Mouse (Mus musculus): ENCODE results near the gene Tbcel. TPM values are rescaled to one million over a fixed set of nuclear protein-coding genes. Genes with fewer than 3 reads are reported as not detected.

Tbcel gene
- polyA plus RNA-seq, 1 experiment from 2014 or later: 4.9 TPM

DNA sequence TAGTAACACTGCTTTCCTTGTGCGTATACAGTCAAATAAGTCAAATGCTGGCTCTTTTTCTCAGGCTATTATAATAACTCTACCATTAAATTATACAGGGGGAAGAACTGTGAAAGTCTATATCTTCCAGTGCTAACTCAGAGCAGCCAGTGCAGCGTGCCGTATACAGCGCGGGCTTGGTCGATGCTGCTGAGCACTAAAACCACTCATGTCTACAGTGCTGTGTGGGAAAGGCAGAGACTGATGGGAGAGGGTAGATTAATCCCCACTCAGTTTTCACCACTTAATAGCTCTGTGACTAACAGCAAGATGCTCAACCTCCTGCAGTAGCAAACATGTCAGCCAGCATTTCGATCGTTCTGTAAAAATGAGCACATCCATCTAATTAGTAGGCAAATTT is 53.2 kb downstream of the Tbcel start:
- no peak overlapping the region for H3K27ac ChIP-seq (replicated peaks; ENCODE audit: low read depth, low read length)
- ATAC-seq (ENCODE audit: insufficient number of reproducible peaks, low FRiP score, low TSS enrichment, low read depth) (no peak), DNase-seq (ENCODE audit: low spot score) (no peak)
- peaks cover 7% of the 10 kb centered on the region; the same call in 1 of the 2 replicates for H3K36me3 ChIP-seq (ENCODE audit: control insufficient read depth, insufficient read depth, low read length)
- no peak overlapping the region for H3K4me3 ChIP-seq (ENCODE audit: low read depth, low read length)
- no peaks in the 10 kb centered on the region for H3K9me3 ChIP-seq (ENCODE audit: control insufficient read depth, low read length)
- no peak overlapping the region for H3K9ac ChIP-seq (ENCODE audit: low read length)
- H3K4me1 ChIP-seq (ENCODE audit: control insufficient read depth, insufficient read depth, low read length): no peaks in the 10 kb centered on the region
- H3K27me3 ChIP-seq (ENCODE audit: control insufficient read depth, insufficient read depth, low read length): no peaks in the 10 kb centered on the region
- WGBS: 97% methylated on average over 8 of the region's 8 CpGs
- no peak overlapping the region for H3K4me2 ChIP-seq (ENCODE audit: low read depth, severe bottlenecking)

DNA sequence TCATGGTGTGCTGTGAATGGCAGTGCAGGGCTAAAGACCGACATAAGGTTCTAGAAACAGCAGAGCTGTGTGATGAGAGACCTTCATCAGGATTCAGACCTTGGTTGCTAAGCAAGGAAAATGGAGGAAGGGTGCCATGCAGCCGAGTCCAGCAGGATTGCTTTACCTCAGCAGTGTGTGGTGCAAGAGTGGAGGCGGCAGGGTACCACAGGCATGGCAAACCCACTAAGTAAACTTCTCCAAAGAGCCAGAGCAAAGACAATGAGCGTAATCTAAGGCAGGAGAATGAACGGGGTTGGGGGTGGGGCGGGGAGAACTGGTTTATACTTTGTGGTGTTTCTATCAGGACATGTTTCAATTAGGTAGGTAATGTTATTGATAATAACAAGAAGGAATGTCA is 58.6 kb downstream of the Tbcel start:
- DNase-seq (ENCODE audit: low spot score): no peak
- peaks cover 9% of the 10 kb centered on the region; the same call in 1 of the 2 replicates for H3K36me3 ChIP-seq (ENCODE audit: control insufficient read depth, insufficient read depth, low read length)
- no peak for ATAC-seq (ENCODE audit: insufficient number of reproducible peaks, low FRiP score, low TSS enrichment, low read depth)
- WGBS: 95% methylated on average over 6 of the region's 6 CpGs
- no peaks in the 10 kb centered on the region for H3K27me3 ChIP-seq (ENCODE audit: control insufficient read depth, insufficient read depth, low read length)
- no peak overlapping the region for H3K4me3 ChIP-seq (ENCODE audit: low read depth, low read length)
- no peak overlapping the region for H3K4me2 ChIP-seq (ENCODE audit: low read depth, severe bottlenecking)
- no peak overlapping the region for H3K9ac ChIP-seq (ENCODE audit: low read length)
- H3K27ac ChIP-seq (replicated peaks; ENCODE audit: low read depth, low read length): no peak overlapping the region
- H3K9me3 ChIP-seq (ENCODE audit: control insufficient read depth, low read length): no peaks in the 10 kb centered on the region
- no peaks in the 10 kb centered on the region for H3K4me1 ChIP-seq (ENCODE audit: control insufficient read depth, insufficient read depth, low read length)

DNA sequence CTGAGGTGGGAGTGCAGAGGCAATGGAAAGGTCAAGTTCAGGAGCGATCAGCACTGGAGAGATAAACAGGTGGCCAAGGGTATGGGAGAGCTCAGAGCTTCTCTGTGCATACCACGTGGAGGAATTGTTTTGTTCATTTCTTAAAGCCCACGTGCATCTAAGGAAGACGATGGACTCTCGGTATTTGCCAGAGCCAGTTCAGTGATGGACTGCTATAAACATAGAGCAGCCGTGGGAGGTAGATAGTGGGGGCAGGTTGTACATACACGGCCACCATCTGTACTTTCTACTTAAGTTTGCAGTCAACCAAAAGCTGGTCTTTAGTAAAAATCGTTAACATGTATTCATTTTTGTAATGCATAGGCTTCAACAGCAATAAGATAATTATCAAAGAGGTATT is 65.5 kb downstream of the Tbcel start:
- Histone ChIP-seq H3K9ac (ENCODE audit: low read length) (no peak overlapping the region), H3K27ac (replicated peaks; ENCODE audit: low read depth, low read length) (no peak overlapping the region), H3K27me3 (ENCODE audit: control insufficient read depth, insufficient read depth, low read length) (no peaks in the 10 kb centered on the region), H3K4me1 (ENCODE audit: control insufficient read depth, insufficient read depth, low read length) (no peaks in the 10 kb centered on the region), H3K36me3 (ENCODE audit: control insufficient read depth, insufficient read depth, low read length) (peaks cover 17% of the 10 kb centered on the region; the same call in 1 of the 2 replicates), H3K9me3 (ENCODE audit: control insufficient read depth, low read length) (no peaks in the 10 kb centered on the region), H3K4me3 (ENCODE audit: low read depth, low read length) (no peak overlapping the region), H3K4me2 (ENCODE audit: low read depth, severe bottlenecking) (no peak overlapping the region)
- 95% methylated on average over 8 of the region's 8 CpGs for WGBS
- DNase-seq (ENCODE audit: low spot score) (no peak), ATAC-seq (ENCODE audit: insufficient number of reproducible peaks, low FRiP score, low TSS enrichment, low read depth) (no peak)

DNA sequence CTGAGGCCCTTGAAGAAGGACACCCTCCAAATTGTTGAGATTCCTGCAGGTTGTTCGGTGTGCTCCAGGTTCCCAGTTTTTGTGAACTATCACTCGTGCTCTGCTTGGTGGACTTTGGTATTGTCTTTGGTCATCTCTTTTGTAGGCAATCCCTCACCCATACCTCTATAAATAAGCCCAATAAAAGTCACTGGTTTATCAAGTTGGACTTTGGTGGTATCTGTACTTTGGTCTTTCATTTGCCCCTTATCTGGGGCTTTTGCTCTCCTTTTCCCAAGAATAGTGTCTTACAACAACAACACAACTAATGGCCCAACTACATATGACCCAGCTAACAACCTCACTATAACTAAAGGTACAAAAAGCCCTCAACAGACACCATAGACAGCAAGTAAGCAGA is 66.4 kb downstream of the Tbcel start:
- no peak for DNase-seq (ENCODE audit: low spot score)
- Histone ChIP-seq H3K4me3 (ENCODE audit: low read depth, low read length) (no peak overlapping the region), H3K9me3 (ENCODE audit: control insufficient read depth, low read length) (no peaks in the 10 kb centered on the region), H3K27ac (replicated peaks; ENCODE audit: low read depth, low read length) (no peak overlapping the region), H3K9ac (ENCODE audit: low read length) (no peak overlapping the region), H3K4me1 (ENCODE audit: control insufficient read depth, insufficient read depth, low read length) (no peaks in the 10 kb centered on the region), H3K27me3 (ENCODE audit: control insufficient read depth, insufficient read depth, low read length) (no peaks in the 10 kb centered on the region), H3K36me3 (ENCODE audit: control insufficient read depth, insufficient read depth, low read length) (peaks cover 17% of the 10 kb centered on the region; the same call in 1 of the 2 replicates), H3K4me2 (ENCODE audit: low read depth, severe bottlenecking) (no peak overlapping the region)
- 97% methylated on average over 2 of the region's 2 CpGs for WGBS
- no peak for ATAC-seq (ENCODE audit: insufficient number of reproducible peaks, low FRiP score, low TSS enrichment, low read depth)

DNA sequence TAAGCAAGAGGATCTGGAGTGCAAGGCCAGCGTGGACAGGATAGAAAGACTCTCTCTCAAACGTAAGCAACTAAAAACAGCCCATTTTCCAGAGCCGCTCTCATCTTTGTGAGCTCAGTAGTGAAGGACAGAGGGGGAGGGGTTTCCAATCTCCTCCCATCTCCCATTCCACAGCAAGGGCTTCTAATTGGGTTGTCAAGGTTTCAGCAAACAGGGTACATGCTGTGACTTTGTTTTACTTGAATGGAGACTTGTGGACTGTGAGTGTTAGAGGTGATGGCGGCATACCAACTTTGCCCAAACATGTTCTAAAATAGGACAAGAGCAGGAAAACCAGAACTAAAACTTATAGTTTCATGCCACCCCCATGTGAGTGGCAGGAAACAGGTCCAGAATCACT is 68.2 kb downstream of the Tbcel start:
- DNase-seq (ENCODE audit: low spot score): no peak
- no peak overlapping the region for H3K4me3 ChIP-seq (ENCODE audit: low read depth, low read length)
- H3K4me2 ChIP-seq (ENCODE audit: low read depth, severe bottlenecking): no peak overlapping the region
- no peak overlapping the region for H3K27ac ChIP-seq (replicated peaks; ENCODE audit: low read depth, low read length)
- no peak overlapping the region for H3K9ac ChIP-seq (ENCODE audit: low read length)
- H3K4me1 ChIP-seq (ENCODE audit: control insufficient read depth, insufficient read depth, low read length): no peaks in the 10 kb centered on the region
- no peaks in the 10 kb centered on the region for H3K9me3 ChIP-seq (ENCODE audit: control insufficient read depth, low read length)
- peaks cover 17% of the 10 kb centered on the region; the same call in 1 of the 2 replicates for H3K36me3 ChIP-seq (ENCODE audit: control insufficient read depth, insufficient read depth, low read length)
- ATAC-seq (ENCODE audit: insufficient number of reproducible peaks, low FRiP score, low TSS enrichment, low read depth): no peak
- WGBS: 66% methylated on average over 4 of the region's 4 CpGs
- H3K27me3 ChIP-seq (ENCODE audit: control insufficient read depth, insufficient read depth, low read length): no peaks in the 10 kb centered on the region

DNA sequence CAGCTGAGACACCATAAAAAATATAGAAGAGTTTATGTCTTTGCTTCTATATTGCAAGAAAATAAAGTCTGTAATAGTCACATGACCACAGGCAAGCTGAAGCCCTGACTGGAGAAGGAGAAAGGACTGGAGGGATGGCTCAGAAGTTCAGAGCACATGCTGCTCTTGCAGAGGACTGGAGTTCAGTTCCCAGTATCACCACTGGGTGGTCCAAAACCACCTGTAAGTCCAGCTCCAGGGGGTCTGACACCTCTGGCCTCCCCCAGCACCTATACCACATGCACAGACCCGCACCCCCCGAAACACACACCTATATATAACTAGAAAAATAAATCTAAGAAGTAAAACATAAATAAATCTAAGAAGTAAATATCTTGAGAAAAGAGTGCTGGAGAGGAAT is 75.5 kb downstream of the Tbcel start:
- DNase-seq (ENCODE audit: low spot score) (no peak), ATAC-seq (ENCODE audit: insufficient number of reproducible peaks, low FRiP score, low TSS enrichment, low read depth) (no peak)
- no peaks in the 10 kb centered on the region for H3K27me3 ChIP-seq (ENCODE audit: control insufficient read depth, insufficient read depth, low read length)
- no peak overlapping the region for H3K4me2 ChIP-seq (ENCODE audit: low read depth, severe bottlenecking)
- H3K27ac ChIP-seq (replicated peaks; ENCODE audit: low read depth, low read length): no peak overlapping the region
- H3K4me3 ChIP-seq (ENCODE audit: low read depth, low read length): no peak overlapping the region
- H3K4me1 ChIP-seq (ENCODE audit: control insufficient read depth, insufficient read depth, low read length): 0 out of 2 replicates have a peak, but pooled peaks cover 2% of the 10 kb centered on the region
- H3K9me3 ChIP-seq (ENCODE audit: control insufficient read depth, low read length): no peaks in the 10 kb centered on the region
- no peak overlapping the region for H3K9ac ChIP-seq (ENCODE audit: low read length)
- WGBS: 91% methylated on average over 2 of the region's 2 CpGs
- H3K36me3 ChIP-seq (ENCODE audit: control insufficient read depth, insufficient read depth, low read length): 0 out of 2 replicates have a peak, but pooled peaks cover 2% of the 10 kb centered on the region

DNA sequence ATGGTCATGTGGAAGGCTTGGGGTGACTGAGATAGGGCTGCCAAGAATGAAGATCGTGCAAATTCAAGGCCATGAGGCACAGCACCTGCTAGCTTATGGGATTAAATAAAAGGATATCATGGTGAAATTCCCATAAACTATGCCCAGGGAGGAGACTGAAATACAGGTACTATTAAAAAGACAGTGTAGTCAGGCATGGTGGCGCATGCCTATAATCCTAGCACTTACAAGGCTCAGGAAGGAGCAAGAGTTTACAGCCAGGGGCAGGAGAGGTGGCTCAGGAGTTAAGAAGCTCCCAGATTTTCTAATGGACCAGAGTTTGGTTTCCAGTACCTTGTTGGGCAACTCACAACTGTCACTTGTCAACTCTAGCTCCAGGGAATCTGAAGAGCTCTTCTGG is 76.0 kb downstream of the Tbcel start:
- Histone ChIP-seq H3K4me3 (ENCODE audit: low read depth, low read length) (no peak overlapping the region), H3K4me1 (ENCODE audit: control insufficient read depth, insufficient read depth, low read length) (0 out of 2 replicates have a peak, but pooled peaks cover 2% of the 10 kb centered on the region), H3K27me3 (ENCODE audit: control insufficient read depth, insufficient read depth, low read length) (no peaks in the 10 kb centered on the region), H3K4me2 (ENCODE audit: low read depth, severe bottlenecking) (no peak overlapping the region), H3K9ac (ENCODE audit: low read length) (no peak overlapping the region), H3K27ac (replicated peaks; ENCODE audit: low read depth, low read length) (no peak overlapping the region), H3K9me3 (ENCODE audit: control insufficient read depth, low read length) (no peaks in the 10 kb centered on the region), H3K36me3 (ENCODE audit: control insufficient read depth, insufficient read depth, low read length) (0 out of 2 replicates have a peak, but pooled peaks cover 2% of the 10 kb centered on the region)
- 97% methylated on average over 2 of the region's 2 CpGs for WGBS
- DNase-seq (ENCODE audit: low spot score): no peak
- ATAC-seq (ENCODE audit: insufficient number of reproducible peaks, low FRiP score, low TSS enrichment, low read depth): no peak

DNA sequence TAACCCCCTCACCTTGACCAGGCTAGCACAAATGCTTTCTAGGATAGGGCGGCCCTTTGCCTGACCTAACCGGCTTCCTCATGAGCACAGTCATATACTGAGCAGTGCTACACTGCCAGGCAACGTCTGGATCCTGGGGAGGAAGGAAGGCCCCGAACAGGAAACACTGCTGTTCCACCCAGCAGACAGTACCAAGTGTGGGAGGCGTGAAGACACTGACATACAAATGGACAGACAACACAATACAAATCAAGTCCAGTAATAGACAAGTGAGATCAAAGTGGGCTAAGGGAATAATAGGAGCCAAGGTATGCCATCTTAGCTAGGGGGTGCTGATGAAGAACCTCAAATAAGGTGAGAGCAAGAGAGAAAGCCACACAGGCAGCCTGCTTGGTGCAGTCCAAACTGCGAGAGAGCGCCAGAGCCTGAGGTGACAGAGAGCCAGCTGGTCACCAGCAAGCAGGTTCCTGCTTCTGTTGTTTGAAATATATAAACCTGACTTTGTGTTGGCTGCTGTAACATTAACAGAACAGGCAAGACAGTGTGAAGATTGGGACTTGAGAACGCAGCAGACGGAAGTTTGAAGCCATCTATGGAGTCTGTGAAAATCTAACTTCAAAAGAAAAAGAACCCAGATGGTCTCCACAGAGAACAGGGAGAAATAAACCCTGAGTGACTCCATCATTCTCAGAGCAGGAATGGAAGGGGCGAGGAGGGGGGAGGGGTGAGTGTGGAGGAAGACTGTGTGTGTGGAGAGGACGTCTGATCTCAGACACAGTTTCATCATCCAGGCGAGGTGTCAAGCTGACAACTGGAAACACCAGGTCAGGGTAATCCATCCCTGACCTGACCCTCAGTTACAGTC is 79.3 kb downstream of the Tbcel start:
- ATAC-seq (ENCODE audit: insufficient number of reproducible peaks, low FRiP score, low TSS enrichment, low read depth): no peak
- Histone ChIP-seq H3K9me3 (ENCODE audit: control insufficient read depth, low read length) (no peaks in the 10 kb centered on the region), H3K4me1 (ENCODE audit: control insufficient read depth, insufficient read depth, low read length) (0 out of 2 replicates have a peak, but pooled peaks cover 2% of the 10 kb centered on the region), H3K9ac (ENCODE audit: low read length) (no peak overlapping the region), H3K4me3 (ENCODE audit: low read depth, low read length) (no peak overlapping the region), H3K27ac (replicated peaks; ENCODE audit: low read depth, low read length) (no peak overlapping the region), H3K27me3 (ENCODE audit: control insufficient read depth, insufficient read depth, low read length) (no peaks in the 10 kb centered on the region), H3K36me3 (ENCODE audit: control insufficient read depth, insufficient read depth, low read length) (peaks cover 2% of the 10 kb centered on the region; the same call in 1 of the 2 replicates), H3K4me2 (ENCODE audit: low read depth, severe bottlenecking) (no peak overlapping the region)
- DNase-seq (ENCODE audit: low spot score): no peak
- 63% methylated on average over 12 of the region's 12 CpGs for WGBS
